Mouse (Mus musculus) gastrocnemius, adult 18-20 months (tissue): ENCODE results near the gene Tmem238. TPM values are rescaled to one million over a fixed set of nuclear protein-coding genes. Genes with fewer than 3 reads are reported as not detected.

Experiments
- DNase-seq: peaks from one replicate; pipeline ENCODE4 v3.0.0; 2021; ENCODE audit warnings: low spot score
- total RNA-seq, 2 experiments: library from RNA; stranded (reverse); gene quantifications; 2 replicates each; pipeline ENCODE4 v1.2.3; 2021

Tmem238 gene
- total RNA-seq, 2 experiments from 2014 or later = 7.1 to 10.0 TPM

DNA sequence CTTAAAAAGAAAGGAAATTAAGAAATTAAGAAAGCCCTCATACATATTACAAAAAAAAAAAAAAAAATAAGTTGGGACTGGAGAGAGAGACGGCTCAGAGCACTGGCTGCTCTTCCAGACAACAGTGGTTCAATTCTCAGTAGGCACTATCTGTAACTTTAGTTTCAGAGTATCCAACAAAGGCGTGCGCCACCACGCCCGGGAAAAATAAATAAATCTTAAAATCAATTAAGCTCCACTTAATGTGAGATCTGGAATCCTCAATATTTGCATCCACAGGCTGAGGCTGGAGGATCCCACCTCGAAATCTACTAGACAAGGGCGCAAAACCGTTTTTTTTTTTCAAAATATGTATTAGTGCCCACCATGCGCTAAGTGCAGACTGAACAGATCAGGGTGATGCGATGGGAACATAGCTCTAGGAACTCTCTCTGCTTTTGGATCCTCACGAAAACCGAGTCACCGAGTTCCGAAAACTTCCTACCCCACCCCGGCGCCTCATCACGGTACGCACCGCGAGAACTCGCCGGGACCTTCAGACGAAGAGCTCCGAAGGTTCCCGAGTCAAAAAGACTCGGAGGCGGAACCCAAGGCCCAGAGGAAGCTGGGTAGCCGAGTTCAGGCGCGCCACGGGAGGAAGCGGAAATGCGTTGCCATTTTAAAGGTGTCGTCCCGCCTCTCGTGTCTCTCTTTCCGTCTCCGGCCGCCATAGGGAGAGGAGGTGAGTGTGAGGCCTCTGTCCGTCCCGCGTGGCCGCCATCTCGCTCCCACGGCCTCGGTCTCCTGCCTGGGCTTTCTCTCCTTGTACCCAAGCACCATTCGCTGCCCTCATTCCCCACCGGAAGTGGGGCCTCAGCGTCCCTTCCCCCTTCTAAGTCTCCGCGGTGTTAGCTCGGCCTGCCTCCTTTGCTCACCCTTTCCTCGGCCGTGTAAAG lies 3.1 kb upstream of the Tmem238 start, which contains the start of gene Rpl28:
TSS of gene Rpl28 (plus strand) at position 597 of the 935 bp plus-strand sequence.
- DNase-seq = peak; percentile 97

DNA sequence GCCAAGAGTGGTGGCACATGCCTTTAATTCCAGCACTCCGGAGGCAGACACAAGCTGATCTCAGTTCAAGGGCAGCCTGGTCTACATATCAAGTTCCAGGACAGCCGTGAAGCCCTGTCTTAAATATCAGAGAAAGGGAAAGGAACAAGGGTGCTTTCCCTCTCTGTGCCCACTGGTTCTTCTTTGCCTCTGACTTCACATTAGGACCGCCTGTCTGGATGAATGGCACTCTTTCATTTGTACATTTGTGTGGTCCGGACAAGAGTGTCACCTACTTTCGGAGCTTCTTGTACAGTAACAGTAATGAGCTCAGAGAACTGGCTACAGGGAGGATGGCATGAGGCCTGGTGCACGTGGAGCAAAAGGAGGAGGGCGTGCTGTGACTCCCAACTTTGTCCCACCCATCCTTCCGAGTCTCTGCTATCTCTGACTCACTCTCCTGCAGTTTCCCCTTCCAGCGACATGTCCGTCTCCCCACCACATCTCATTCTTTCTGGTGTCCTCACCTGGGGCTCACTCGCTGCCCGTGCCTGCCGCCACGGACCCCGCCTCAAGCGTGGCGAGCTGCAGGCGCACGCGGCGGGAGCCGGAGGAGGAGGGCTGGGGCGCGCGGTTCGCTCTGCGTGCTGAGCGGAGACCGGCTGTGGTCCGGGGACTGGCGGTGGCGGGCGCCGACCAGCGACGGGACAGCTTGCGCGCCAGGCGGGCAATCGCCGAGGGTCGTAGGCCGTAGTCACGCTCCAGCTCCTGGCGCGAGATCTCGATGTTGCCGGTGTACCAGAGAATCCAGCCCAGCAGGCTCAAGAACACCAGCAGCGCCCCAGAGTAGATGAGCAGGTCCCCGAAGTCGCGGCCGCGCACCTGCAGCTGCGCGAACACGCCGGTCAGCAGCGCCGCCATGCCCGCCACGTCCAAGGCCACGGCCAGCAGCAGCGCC lies 689 bp downstream of the Tmem238 start:
- peak; percentile 39 for DNase-seq

DNA sequence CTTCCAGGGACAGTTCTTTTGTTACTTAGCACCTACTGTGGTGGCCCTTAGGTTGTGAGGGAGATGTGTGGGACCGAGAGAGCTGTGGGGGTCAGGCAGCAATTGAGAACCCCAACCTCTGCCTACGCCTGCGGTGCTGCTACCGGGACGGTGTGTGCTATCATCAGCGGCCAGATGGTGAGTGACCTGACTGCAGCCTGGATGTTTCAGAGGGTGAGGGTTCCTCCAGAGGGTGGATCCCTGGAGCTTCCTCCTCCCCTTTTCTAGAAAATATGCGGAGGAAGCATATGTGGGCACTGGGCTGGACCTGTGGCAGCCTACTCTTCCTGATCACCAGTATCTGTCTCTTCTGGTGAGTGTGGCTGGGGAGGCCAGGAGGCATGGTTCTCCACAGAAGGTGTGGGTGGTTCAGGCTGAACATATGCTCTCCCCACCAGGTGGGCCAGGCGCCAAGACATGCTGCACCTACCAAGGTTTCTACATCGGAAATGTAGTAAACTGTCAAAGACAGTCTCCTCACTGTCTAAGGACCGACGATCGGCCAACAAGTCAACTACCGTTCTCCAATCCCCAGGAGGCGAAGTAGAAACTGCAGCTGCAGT lies 5.7 kb downstream of the Tmem238 start:
- DNase-seq = no peak

DNA sequence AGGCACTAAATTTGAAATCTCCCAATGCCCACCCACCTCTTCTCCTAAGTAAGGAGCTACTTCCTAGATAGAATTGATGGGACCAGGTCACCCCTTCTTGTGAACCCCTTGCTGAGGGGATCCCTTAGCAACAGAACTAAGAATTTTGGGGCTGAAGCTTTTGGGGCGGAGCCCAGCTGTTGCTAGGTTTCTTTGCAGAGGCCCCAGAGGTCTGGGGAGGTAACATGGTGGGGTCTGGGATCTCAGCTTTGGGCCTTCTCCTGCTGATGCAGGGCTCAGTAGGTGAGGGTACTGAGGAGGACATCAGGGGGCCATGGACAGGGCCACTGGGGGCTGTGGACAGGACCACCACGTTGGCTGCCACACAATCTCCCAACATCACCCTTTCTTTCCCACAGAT lies 6.7 kb downstream of the Tmem238 start, which contains the start of the genes Il11 and Tmem190:
TSS of gene Il11 (minus strand) at position 101 of the 400 bp plus-strand sequence.
TSS of gene Tmem190 (plus strand) at position 179 of the 400 bp plus-strand sequence.
- no peak for DNase-seq

DNA sequence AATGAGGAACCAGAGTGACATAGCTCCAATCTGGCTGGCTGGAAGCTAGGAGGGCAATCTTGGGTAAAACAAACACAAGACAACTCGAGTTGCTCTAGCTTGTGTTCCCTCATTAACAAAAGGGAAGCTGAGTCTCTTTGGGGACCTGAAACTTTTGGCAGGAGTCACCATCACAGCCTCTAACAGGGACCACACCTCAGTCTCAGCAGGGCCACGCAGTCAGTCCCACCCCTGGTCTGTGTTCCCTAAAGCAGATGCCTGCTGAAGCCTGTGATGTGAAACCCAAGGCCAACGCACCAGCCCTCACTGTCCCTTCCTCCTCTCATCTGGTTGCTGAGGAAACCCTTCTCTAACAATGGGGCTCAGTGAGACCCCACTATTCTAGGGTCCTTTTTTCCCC lies 7.3 kb downstream of the Tmem238 start:
- DNase-seq = no peak

DNA sequence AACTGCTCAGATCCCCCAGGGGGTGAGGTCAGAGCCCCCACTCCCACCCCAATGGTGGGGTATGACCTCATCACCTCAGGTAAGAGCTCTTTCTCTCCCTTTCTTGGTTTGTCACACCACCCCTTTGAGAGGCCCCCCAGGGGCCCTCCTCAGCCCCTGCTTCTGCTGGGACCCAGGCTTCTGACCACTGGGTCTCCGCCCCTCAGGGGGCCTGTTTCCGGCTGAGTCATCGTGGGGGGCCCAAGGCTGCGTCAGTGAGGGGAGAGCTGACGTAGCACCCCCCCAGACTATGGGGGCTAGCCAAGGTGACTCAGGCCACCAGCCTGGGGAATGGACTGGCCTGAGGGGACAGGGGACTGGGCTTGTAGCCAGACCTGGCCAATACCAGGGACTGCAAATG lies 9.5 kb downstream of the Tmem238 start:
- no peak for DNase-seq

DNA sequence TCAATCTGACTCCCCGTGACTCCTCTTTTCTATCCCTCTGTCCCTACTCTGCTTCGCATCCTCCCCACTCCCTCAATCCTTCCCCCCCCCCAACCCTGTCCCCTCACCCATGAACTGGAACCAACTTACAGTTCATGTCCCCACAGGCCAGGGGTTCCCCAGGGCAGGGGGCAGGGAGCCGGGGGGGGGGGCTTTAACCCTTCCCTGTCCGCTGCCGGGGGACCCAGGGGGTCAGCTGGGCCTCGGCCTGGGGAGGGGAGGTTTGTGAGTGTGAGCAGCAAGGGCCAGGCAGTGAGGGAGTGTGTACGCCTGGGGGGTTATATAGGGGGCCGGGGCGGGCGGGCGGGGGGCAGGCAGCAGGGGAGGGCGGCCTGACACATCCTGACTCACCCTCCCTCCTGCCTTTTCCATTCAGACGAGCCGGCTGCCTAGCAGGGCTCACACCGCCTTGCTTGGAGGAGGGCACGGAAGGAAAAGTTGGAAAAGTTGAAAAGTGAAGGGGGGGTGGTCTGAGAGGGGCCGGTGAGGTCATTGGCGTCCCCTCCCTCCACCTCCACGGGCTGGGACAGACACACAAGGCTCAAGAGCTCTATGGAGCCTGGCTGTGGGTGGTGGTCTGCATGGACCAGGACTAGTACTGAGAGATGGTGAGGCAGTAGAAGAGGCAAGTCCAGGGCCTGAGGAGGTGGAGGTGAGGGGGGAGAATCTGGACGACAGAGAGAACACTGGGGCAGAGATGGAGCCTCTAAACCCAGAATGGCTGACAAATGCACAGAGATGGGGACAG lies 11.4 kb downstream of the Tmem238 start:
- DNase-seq = no peak

DNA sequence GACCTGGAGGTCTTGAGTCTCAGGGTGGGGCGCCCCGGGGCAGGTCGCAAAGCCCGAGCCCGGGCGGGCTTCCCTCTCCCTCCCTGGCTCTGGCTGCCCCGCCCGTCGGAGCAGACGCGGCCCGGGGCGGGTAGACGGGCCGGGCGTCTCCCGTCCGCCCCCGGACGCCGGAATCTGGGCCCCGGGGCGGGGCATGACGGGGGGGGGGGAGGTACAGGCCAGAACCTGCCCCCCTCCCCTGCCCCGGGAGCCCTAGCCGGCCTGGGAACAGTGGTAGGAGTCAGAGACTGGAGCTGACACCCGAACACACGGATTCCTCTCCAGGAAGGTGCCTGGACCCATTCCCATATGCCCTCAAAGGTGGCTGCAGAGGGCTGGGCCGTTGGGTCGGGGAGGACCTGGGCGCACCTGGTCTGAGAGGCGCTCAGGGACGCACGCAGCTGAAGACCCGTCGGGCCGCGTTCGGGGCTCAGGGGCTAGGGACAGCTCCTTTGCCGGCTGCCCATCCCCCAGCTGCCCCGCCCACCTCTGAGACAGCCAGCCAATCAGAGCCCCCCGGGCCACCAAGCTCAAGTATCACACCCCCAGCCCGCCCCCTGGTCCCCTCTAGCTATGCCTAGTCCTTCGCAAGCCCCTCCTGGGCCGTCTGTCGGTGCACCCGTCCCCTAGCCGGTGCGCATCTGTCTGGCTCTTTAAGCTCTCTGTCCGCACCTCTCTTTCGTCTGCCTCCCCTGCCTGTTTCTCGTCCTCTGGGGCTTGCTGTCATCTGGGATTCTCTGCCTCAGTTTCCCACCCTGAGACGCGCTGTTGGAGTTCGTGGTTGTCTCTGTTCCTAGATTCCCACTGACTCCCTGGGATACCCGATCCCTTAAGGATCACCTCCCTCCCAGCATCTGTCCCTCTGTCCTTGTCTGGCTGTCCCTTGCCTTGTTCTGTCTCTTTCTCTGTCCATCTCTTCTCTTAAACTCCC lies 12.3 kb downstream of the Tmem238 start:
- DNase-seq = peak; percentile 30

DNA sequence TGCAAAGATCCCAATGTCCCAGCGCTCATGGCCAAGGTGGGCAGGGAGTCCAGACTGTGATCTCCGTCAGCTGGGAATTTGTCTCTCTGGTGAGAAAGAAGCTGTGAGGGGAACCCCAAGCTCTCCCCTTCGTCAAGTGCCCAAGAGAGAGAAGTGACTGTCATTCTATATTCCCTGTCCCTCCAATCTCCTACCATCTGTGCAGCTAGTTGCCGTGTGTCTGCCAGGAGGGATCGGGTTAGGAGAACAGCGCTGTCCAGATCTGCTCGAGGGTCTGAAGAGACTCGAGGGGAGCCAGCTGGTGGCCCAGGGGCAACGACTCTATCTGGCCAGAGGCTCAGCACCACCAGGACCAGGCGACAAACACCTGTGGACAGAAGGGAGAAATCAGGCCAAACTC lies 13.3 kb downstream of the Tmem238 start:
- no peak for DNase-seq

DNA sequence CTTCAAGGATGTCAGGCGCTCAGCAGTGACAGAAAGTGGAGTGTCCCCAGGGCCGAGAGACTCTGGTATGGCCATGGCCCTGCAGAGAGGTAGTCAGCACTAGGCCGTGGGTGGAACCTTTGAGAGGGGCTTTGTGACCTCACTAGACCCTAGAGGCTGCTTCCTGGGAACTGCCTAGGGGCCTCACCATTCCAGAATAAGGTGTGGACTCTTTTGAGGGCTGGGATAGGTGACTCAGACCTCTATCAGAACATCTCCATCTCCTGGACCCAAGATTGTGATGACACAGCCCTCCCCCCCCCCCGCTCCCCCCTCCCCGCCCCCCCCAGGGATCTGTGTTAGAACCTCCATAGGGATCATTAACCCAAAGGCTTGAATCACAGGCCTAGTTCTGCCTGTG lies 18.3 kb downstream of the Tmem238 start, which contains the start of gene Fam71e2:
TSS of gene Fam71e2 (minus strand) at position 101 of the 400 bp plus-strand sequence.
- no peak for DNase-seq

DNA sequence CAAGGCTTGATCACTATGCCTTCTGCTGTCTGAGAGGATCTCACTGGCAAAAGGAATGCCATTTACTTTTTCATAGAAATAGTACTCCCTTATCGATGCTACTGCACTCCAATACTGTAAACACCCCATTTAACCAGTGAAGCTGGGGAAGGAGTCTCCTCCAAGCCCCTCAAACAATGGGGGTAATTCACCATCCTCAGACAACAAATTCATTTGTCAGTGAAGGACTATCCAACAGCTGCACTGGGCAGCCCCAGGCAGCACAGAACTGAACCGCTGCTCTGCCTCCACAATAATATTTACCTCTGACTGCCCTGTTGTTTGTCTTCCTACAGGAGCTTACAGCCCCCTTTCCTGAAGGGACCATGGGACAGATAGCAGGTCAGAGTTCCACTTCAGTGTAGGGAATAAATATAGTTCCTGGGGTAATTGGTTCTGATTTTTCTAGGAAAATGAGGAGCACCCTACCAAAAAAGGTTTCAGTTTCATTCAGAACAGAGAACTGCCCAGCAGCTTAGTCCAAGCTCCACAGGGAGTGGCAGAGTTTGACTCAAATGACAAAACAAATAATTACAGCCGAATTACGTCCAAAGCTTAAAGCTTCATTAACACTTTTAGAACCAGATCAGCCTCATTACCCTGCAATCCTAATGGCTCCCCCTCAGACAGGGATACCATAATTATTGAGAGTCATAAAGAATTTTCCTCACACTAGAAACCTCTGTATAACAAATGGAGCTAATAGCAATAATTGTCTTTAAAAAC lies 24.3 kb downstream of the Tmem238 start:
- DNase-seq = no peak

DNA sequence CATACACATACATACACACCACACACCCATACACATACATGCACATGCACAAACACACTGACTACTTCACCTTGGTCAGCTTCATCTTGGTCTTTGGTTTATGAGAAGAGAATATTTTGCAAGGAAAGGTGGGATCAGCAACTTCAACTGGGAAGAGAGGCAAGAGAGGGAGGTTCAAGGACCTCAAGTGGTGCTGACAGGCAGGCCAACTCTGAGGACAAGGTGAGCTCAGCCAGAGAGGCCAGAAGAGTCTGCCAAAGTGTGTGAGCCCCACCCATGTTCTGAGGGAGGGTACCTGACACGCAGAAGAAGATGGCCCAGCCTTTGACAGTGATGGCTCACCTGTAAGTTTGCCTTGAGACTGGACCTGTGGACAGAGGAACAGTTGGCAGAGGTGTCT lies 29.8 kb downstream of the Tmem238 start:
- DNase-seq = no peak

DNA sequence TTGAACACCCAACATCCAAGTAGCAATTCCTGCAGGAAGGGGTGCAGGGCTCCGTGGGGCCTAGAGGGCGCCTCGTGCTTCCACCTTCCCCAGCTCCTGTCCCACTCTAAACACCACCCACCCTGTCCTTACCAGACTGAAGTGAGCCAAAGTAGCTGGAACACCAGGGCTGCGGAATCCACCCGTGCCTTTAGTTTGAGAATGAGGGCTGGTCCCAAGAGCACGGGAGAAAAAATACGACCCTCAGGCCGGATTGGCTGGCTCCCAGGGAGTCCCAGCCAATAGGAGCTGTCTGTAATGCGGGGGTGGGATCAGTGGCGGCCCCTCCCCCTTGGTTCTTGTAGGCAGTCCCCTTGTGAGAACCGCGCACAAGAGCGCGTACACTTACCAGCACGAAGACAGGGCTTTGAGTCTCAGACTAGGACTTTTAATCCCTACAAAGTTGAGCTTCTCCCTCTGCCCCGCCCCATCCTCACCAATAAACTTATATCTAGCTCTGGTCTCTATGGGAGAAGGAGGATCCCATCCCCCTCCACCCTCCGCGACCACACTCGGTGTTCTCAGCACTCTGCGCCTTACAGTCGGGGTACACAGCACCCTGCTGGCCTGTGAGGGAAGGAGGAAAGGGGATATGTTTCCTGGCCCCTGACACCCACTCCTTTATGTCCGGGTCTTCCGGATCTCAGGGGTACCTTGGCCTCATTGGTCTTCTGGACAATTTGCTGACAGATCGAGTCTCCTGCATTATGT lies 36.5 kb downstream of the Tmem238 start, which contains the start of gene Cox6b2:
TSS of gene Cox6b2 (minus strand) at position 274 of the 750 bp plus-strand sequence.
- peak; percentile 46 for DNase-seq

DNA sequence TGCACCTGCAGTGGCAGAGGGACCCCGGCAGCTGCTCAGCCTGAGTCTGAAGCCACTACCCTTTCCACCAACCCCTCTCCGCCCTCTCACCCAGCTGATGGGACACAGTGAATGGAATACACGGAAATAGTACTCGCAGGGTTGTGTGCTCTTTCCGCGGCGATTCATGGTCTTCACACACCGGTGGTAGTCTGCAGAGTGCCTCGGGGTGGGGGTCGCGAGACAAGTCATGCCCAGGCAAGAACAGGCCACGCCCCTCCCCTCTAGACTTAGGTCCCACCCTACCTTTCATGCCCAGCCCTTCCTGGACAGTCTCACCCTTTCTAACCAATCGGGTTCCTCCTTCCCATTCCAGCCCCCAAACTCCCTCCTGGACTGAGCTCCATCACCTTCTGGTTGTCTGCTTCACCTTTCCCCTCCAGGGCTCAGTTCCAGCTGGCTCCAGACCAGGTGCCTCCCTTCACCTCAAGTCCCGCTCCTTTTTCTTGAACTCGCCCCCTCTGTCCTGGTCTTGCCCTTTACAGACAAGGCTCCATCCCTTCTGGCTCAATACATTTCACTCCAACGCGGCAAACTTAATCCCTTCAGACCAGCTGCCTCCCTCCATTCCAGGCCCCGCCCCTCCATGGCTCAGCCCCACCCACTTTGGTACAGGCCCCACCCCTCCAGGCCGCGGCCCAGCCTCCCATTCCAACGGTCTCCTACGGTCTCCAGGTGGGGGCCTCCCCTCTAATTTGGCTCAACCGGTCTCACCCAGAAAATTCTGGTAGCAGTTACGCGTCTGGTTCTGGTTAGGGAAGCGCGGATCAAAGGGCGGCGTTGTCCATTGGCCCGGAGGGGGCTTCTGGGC lies 37.3 kb downstream of the Tmem238 start:
- no peak for DNase-seq

DNA sequence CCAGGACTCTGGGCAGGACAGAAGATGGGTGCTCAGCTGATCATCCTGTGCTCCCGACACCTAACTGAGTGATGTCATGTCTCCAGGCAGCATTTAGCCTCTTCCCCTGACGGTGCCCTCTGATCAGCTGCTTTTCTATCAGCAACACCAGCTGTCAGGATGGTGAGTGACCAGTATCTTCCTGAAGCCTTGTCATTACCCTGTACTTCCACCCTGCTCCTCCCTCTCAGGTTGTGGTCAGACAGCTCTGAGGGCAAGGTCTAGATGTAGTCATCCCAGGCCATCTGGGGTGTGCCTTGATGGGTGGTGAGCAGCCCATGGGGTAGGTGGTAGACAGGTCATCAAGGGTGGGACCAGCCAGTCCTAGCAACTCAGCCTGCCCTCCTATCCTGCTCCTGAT lies 40.3 kb downstream of the Tmem238 start:
- DNase-seq = no peak

DNA sequence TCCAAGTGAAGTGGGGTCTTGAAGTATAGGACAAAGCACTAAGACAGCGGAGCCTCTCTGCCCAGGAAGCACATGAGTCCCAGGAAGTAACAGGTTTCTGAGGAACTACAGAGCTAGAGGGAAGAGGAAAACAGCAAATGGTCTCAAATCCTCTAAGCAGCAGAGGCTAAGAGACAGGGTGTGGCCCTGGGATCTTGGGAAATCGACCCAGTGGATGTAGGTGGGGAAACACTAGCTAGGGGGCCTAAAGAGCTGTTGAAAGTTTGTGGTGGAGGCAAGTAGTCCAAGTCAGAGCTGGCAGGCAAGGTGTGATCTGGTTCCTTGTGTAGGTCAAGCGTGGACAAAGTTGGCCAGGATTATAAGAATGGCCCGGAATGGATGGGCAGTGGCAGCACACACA lies 41.1 kb downstream of the Tmem238 start:
- DNase-seq = no peak
